Mouse (Mus musculus) liver, embryonic 11.5 days (tissue): ENCODE measurements at regions not wholly inside any gene's neighbourhood (a gene's known extent, or its start where the extent isn't known, plus 50 kb on each side); places are given as distances from the start of the nearest gene placed in this dataset.

Source experiments
- ATAC-seq: fragments of 200-750 bp; cut with Nextera tagmentation; replicated peaks from 2 replicates; pipeline ENCODE4 v1.8.0; 2017; ENCODE audit warnings: moderate number of reproducible peaks, mild to moderate bottlenecking, moderate TSS enrichment, moderate library complexity; ENCODE audit not compliant: low FRiP score
- DNase-seq: peaks from one replicate; pipeline ENCODE4 v3.0.0-alpha.2; 2017; ENCODE audit warnings: low spot score
- H3K27ac ChIP-seq: fragments of 300-500 bp; sonication (generic); 2 replicates; pipeline ENCODE4 v1.5.1; 2014; ENCODE audit warnings: mild to moderate bottlenecking, low read depth, low read length, control low read depth
- H3K27me3 ChIP-seq: fragments of 300-500 bp; sonication (generic); replicated peaks from 2 replicates; pipeline ENCODE4 v1.6.1; 2014; ENCODE audit warnings: low read length, mixed read lengths; ENCODE audit not compliant: control insufficient read depth, insufficient read depth
- H3K36me3 ChIP-seq: fragments of 300-500 bp; sonication (generic); 2 replicates; pipeline ENCODE4 v1.6.1; 2014; ENCODE audit warnings: mild to moderate bottlenecking, low read length, moderate library complexity, mixed read lengths; ENCODE audit not compliant: control insufficient read depth, insufficient read depth
- H3K4me1 ChIP-seq: fragments of 300-500 bp; sonication (generic); replicated peaks from 2 replicates; pipeline ENCODE4 v1.6.1; 2014; ENCODE audit warnings: low read length, mixed read lengths; ENCODE audit not compliant: control insufficient read depth, insufficient read depth
- H3K4me2 ChIP-seq: fragments of 300-500 bp; sonication (generic); 2 replicates; pipeline ENCODE4 v1.6.1; 2014; ENCODE audit warnings: mild to moderate bottlenecking, control low read depth, moderate library complexity
- H3K4me3 ChIP-seq: fragments of 300-500 bp; sonication (generic); 2 replicates; pipeline ENCODE4 v1.5.1; 2014; ENCODE audit warnings: low read depth, low read length, control low read depth
- H3K9ac ChIP-seq: fragments of 300-500 bp; sonication (generic); 2 replicates; pipeline ENCODE4 v1.6.1; 2014; ENCODE audit warnings: low read depth, low read length, control low read depth
- H3K9me3 ChIP-seq: fragments of 300-500 bp; sonication (generic); 2 replicates; pipeline ENCODE4 v1.6.1; 2016; ENCODE audit warnings: low read length, inconsistent platforms, mixed read lengths; ENCODE audit not compliant: control insufficient read depth
- WGBS: fragments of 180-500 bp; shearing (Covaris S2); extraction: QIAGEN DNeasy Blood & Tissue Kit; methylation state at CpG from one replicate; pipeline ENCODE4 v1.1.7; 2014; 5-methylcytosine and 5-hydroxymethylcytosine counted together

DNA sequence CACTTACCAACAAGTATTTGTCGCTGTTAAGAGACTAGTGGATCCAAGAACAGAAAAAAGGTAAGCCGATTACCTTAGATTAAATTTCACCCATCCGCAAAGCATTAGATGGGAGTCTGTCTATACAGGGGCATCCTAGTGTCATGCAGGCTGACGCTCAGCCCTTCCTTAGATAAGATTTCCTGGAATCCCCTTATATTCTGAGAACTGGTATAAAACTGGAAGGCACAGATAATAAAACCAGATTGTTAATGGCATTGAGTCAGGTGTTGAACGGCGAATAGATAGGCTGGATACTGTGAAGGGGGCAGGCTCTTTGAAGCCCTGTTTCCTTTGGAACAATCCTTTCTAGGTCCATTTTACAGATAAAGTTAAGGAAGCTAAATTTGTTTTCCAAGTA lies 74.1 kb upstream of the Hnrnpk start:
- Histone ChIP-seq H3K27ac (0 out of 2 replicates have a peak overlapping the region, but pooled peaks have one; percentile 50), H3K27me3 (peaks cover 16% of the 10 kb centered on the region), H3K9me3 (no peaks in the 10 kb centered on the region), H3K4me2 (peak overlapping the region; percentile 46), H3K4me3 (no peak overlapping the region), H3K36me3 (no peaks in the 10 kb centered on the region), H3K9ac (no peak overlapping the region), H3K4me1 (peaks cover 23% of the 10 kb centered on the region)
- whole genome bisulfite sequencing, result 64% methylated on average over 6 of the region's 6 CpGs
- ATAC-seq, result peak; percentile 73
- DNase-seq, result no peak

DNA sequence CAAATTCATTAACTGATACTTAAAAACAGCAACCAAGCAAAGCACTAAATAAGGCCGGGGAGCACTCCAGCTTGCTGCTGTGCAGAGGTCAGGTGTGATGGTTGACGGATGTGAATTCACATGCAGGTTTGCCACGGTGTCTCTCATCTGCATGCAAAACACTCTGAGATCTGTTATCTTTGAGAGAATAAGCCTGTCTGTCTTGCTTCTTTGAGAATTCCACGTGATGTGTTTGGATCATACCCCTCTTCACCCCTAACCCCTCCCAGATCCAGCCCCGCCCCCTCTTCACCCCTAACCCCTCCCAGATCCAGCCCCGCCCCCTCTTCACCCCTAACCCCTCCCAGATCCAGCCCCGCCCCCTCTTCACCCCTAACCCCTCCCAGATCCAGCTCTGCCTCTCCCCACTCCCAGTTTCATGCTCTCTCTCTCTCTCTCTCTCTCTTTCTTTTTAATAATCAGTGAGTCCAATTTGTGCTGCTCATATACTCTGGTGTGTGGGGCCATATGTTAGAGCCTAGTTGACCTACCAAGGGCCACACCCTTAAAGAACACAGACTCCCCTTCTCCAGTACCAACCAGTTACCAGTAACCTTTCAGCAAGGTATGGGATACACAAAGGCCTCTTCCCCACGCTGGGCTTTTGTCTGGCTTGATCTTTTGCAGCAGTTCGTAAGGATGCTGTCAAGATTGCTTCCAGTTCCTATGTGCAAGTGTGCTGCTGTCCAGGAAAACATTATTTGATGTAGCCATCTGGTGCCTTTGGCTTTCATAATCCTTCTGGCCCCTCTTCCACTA lies 73.1 kb upstream of the Hnrnpk start:
- peaks cover 26% of the 10 kb centered on the region for H3K27me3 ChIP-seq
- H3K4me3 ChIP-seq, result no peak overlapping the region
- H3K9me3 ChIP-seq, result no peaks in the 10 kb centered on the region
- no peaks in the 10 kb centered on the region for H3K36me3 ChIP-seq
- peaks cover 20% of the 10 kb centered on the region for H3K4me1 ChIP-seq
- 44% methylated on average over 8 of the region's 9 CpGs for WGBS
- peak overlapping the region; percentile 4; the same call in 1 of the 2 replicates for H3K9ac ChIP-seq
- DNase-seq, result no peak
- H3K4me2 ChIP-seq, result peak overlapping the region; percentile 46
- peak overlapping the region; percentile 65 for H3K27ac ChIP-seq
- peak; percentile 34; the same call in 1 of the 2 replicates for ATAC-seq

GRCm38 (mm10) chr13:58475495-58475894 lies 72.4 kb upstream of the Hnrnpk start:
- DNase-seq (no peak), ATAC-seq (peak; percentile 88)
- Histone ChIP-seq H3K27me3 (peaks cover 33% of the 10 kb centered on the region), H3K4me3 (no peak overlapping the region), H3K9me3 (no peaks in the 10 kb centered on the region), H3K4me1 (peaks cover 17% of the 10 kb centered on the region), H3K27ac (peak overlapping the region; percentile 65), H3K36me3 (no peaks in the 10 kb centered on the region), H3K9ac (no peak overlapping the region), H3K4me2 (no peak overlapping the region)
- WGBS, result 37% methylated on average over 6 of the region's 6 CpGs

- Histone ChIP-seq H3K4me1 (peaks cover 10% of the 10 kb centered on the region; the same call in 1 of the 2 replicates), H3K9ac (no peak overlapping the region), H3K4me2 (no peak overlapping the region), H3K4me3 (no peak overlapping the region), H3K27me3 (peaks cover 45% of the 10 kb centered on the region), H3K9me3 (no peaks in the 10 kb centered on the region), H3K27ac (no peak overlapping the region), H3K36me3 (no peaks in the 10 kb centered on the region)
- 74% methylated on average over 14 of the region's 14 CpGs for WGBS
- no peak for ATAC-seq
- no peak for DNase-seq
Observed at GRCm38 (mm10) chr13:58472455-58472854, 69.3 kb upstream of the Hnrnpk start.

DNA sequence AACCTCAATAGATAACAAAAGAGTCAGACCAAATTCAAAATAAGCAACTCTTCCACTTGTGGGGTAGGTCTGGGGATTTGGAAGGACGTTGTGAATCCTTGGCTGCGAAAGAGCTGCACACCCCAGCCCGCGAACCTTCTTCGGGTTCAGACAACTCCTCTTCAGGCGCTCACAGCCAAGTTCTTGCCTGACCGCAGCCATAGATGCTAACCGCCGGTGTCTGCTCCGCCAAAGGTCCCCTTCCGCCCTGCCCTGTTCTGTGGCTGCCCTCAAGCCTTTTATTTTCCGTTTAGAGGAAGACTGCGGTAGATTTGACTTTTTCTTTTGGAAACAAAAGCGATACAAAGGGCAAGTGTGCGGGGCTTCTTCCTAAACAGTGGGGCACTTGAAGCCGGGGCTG lies 68.6 kb upstream of the Hnrnpk start:
- Histone ChIP-seq H3K9ac (no peak overlapping the region), H3K9me3 (no peaks in the 10 kb centered on the region), H3K27ac (no peak overlapping the region), H3K36me3 (no peaks in the 10 kb centered on the region), H3K27me3 (peaks cover 47% of the 10 kb centered on the region), H3K4me2 (peak overlapping the region; percentile 50), H3K4me3 (peak overlapping the region; percentile 29; the same call in 1 of the 2 replicates), H3K4me1 (peaks cover 4% of the 10 kb centered on the region; the same call in 1 of the 2 replicates)
- DNase-seq (no peak), ATAC-seq (no peak)
- WGBS, result 4% methylated on average over 16 of the region's 16 CpGs

DNA sequence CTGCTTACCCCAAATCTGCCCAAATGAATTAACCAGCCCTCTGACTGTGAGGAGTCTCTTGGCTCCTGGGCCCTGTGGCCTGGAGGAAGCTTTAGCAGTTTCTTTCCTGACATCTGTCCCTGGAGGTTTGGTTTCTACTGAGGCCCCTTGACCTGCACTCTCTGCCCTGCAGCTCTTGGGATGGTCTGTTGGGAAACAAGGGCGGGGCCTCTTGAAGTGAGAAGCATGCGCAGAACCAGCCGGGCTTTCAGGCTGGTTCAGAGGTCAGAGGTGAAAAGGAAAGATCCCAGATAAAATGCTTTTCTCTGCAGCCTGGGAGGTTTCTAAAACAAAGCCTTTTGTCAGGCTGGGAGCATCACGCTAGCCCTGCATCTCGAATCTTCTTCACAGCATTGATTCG lies 66.6 kb upstream of the Hnrnpk start:
- no peaks in the 10 kb centered on the region for H3K36me3 ChIP-seq
- no peak overlapping the region for H3K9ac ChIP-seq
- H3K27ac ChIP-seq, result no peak overlapping the region
- ATAC-seq (no peak; the same call in 1 of the 2 replicates), DNase-seq (no peak)
- H3K4me3 ChIP-seq, result no peak overlapping the region
- H3K4me1 ChIP-seq, result no peaks in the 10 kb centered on the region
- H3K9me3 ChIP-seq, result no peaks in the 10 kb centered on the region
- no peak overlapping the region for H3K4me2 ChIP-seq
- H3K27me3 ChIP-seq, result peaks cover 46% of the 10 kb centered on the region
- WGBS, result 18% methylated on average over 6 of the region's 6 CpGs

DNA sequence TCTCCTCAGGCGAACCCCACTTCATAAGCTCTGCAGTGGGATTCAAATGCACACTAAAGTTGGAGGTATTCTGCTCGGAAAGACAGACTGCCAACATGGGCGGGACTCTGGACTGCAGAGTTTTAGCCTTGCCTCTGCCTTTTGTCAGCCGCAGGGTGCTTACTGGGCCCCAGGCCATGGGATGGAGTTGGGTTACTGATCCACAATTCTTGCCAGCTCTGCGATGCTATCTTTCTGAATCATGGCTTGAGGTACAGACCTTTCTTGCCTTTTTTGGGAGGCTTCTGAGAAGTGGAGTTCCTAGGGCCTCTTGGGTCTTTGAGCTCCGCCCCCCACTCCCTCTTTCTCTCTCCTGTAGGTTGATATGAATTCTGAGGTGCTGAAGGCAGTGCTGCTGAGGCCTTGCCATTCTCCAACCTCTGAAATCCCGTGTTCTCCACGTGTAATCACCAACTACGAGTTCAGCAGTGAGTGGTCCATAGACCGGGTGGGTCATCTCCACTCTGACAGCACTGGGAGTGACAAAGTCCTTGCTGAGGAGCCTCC lies 64.0 kb upstream of the Hnrnpk start:
- 76% methylated on average over 10 of the region's 10 CpGs for WGBS
- Histone ChIP-seq H3K9ac (no peak overlapping the region), H3K4me3 (no peak overlapping the region), H3K4me1 (no peaks in the 10 kb centered on the region), H3K9me3 (no peaks in the 10 kb centered on the region), H3K27me3 (peaks cover 31% of the 10 kb centered on the region), H3K36me3 (no peaks in the 10 kb centered on the region), H3K4me2 (no peak overlapping the region), H3K27ac (no peak overlapping the region)
- DNase-seq, result no peak
- ATAC-seq, result no peak

DNA sequence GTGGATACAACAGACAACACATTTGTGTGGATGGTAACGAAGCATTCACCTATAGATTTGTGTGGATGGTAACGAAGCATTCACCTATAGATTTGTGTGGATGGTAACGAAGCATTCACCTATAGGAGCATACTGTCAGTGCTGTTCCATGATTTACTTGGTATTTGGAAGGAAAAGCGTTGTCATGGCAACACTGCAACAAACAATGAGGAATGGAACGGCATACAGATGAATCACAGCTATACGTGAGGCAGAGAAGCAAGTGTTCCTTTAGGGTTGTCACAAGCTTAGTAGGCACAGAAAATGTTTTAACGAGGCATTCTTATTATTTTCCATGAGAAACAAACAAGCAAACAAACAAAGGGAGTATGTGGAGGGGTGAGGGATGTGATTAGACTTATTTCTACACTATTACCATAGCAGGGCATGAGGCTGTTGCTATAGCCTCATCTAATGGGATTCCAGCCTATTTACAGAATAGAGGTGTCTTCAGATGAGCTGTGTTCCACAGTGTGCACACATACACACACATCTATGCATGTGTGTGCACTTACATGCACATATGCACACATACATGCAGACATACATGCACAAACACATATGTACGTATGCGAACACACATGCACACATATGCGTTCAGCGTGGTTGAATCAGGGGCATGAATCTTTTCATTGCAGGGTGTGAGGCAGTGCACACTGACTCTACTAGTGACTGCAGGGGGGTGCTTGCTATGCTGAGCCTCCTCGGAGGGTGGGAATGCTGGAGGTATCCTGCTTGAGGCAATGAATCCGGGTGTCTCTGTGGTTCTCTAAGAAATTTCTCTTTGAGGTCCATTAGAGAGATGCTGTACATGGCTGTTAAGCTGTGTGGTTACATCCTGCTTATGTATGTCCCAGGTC lies 62.3 kb upstream of the Hnrnpk start:
- Histone ChIP-seq H3K4me3 (no peak overlapping the region), H3K4me1 (no peaks in the 10 kb centered on the region), H3K4me2 (no peak overlapping the region), H3K27me3 (peaks cover 18% of the 10 kb centered on the region), H3K9ac (no peak overlapping the region), H3K27ac (no peak overlapping the region), H3K36me3 (no peaks in the 10 kb centered on the region), H3K9me3 (no peaks in the 10 kb centered on the region)
- WGBS, result 75% methylated on average over 13 of the region's 13 CpGs
- no peak for ATAC-seq
- no peak for DNase-seq
